Mouse (Mus musculus): ENCODE data around the gene Eid1.

The Eid1 gene

GRCm38 (mm10) chr2:125672957-125673631 is at the start of gene Eid1:
TSS of gene Eid1 (plus strand) at chr2:125673095.
- DNase-seq, result peak; percentile 88

DNA sequence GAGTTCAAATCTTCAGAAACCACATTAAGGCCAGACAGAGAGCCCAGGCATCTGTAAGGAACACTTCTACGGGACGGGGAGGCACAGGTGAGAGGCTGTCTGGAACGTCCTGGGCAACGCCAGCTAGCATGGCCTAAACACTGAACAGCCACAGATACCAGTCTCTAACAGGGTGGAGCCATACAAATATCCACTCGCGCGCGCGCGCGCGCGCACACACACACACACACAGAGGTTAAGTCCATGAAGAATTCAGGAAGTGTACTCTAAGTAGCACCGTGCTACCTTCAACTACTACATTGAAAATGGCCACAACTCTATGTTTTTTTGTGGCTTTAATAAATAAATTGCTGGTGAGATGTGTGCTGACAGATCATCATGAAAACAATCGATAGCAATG is 49.7 kb upstream of the Eid1 start:
- DNase-seq, result no peak

- DNase-seq, result no peak
Observed at GRCm38 (mm10) chr2:125624127-125624685, 48.7 kb upstream of the Eid1 start.

DNA sequence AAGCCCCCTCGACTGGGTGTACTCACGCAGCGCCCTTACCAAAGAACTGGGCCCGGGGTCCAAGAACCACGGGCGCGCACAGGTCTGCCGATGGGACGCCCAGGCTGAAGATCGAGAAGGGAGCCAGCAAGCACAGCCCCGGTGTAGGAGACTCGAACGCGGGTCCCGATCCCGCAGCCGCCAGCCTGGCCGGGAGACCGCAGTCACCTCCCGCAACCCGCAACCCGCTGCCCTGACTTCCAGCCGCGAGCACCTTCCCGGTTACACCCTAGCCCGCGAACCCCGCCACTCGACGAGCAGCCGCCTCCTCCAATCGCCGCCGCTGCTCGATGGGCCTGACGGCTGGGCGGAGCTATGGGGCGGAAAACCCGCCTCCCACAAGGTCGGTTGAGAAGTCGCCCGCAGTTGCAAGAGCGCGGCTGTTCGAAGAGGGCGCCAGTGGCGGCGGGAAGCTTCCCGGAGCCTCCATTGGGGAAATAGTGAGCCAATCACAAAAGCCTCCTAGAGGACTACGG is 48.0 kb upstream of the Eid1 start, which contains the start of gene Cep152:
Gene Cep152, minus strand, starts transcription at position 277 of the 515 bp plus-strand sequence.
- DNase-seq, result peak; percentile 97

DNA sequence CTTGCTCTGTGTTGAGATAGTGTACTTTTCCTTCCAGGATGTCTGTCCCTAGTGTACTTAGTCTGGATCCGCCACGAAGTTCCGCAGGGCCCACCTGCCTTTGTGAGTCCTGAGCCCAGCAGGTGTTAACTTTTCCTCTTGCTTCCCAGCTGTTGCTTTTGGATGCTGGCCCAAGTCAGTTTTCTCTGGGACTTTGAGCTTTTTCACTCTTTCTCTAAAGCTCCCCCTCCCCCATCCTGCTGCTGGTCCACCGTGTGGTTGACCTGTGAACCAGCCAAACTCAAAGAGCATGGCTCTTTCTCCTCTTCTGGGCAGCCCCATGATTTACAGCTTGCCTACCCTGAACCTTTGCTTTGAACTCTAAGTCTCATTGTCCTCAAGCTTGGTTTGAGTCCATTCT is 46.4 kb upstream of the Eid1 start:
- no peak for DNase-seq

DNA sequence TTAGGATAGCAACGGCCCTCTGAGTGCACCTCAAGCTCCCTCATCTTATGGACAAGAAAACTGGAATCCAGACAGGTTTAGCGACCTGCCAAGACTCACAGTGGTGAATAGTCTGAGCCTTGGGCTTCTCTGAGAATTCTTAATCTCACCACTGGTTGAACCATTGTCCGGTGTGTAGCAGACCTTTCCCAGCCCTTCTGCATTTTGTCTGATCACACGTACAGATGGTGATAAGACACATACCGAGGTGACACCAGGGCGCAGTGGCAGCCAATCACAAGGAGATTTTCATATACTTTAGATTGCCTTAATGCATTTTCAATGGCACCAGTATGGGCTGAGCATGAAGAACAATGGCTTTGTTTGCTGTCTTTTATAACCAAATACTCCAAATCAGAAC is 44.4 kb upstream of the Eid1 start:
- DNase-seq, result no peak

GRCm38 (mm10) chr2:125630010-125630409 is 42.9 kb upstream of the Eid1 start:
- no peak for DNase-seq

DNA sequence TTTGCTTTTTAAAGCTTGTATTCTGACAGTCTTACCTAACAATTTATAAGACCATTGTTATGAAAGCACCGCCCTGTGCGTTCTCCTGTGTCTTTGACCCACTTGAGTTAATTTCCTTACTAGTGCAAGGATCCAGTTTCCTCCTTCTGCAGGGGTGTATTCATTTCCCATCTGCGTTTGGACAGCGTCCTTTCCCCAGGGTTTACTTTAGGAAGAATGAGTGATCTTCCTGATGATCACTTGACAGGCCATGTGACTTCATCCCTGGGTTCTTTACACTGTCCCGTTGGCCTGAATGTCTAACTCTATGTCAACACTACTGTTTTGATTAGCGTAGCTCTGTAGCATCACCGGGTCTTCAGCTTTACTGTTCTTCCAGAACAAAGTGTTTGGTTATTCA is 35.6 kb upstream of the Eid1 start:
- no peak for DNase-seq

DNA sequence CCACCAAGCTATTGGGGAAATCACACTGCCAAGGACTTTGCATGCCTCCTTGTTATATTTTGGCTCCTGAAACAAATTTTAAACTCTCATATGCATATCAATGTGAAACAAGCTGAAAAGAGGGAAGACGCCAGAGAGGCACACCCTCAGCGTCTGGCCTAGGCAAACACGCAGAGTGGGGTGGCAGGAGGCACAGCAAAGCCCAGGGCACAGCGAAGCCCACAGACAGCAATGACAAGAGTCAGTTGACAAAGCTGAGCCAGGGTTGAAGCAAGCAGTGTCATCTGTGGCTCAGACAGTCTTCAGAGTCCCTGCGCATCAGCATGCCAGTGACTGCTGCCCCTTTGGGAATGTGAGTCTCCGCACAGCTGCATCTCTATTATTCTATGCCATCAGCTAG is 28.0 kb upstream of the Eid1 start:
- DNase-seq, result no peak

GRCm38 (mm10) chr2:125650038-125650437 is 22.9 kb upstream of the Eid1 start:
- no peak for DNase-seq

- DNase-seq, result no peak
Observed at GRCm38 (mm10) chr2:125650742-125651352, 22.0 kb upstream of the Eid1 start.

DNA sequence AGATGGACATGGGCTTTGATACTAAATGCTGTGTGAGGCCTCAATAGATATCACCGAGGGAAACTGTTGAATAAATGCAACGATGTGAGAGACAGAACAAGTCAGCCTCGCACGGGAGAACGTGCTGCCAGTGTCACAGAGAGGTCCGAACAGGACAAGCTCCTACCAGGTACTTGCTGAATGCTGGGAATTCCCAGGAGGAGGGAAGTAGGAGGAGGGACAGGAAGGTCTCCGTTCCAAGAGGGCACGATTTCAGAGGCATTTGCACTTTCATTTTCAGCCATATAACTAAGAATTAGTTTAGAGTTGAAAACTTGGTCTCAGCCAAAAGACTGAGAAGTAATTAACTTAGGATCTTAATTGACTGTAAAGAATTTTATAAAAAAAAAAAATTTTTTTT is 21.3 kb upstream of the Eid1 start:
- no peak for DNase-seq

DNA sequence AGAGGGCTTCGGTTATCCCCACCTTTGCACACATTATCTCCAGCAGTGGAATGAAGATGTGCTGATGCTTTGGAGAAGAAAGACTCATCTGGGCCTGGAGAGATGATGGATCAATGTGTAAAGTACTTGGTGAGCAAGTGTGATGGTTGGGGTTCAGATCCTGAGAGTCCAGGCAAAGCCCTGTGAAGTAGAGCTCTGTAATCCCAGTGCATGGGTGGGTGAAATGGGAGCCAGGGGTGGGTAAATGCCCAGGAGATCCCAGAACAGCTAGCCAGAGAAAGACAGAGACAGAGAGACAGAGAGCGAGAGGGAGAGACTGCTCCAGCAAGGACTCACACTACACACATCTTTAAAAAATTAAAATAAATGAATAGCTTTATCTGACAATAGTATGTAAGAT is 19.6 kb upstream of the Eid1 start:
- DNase-seq, result no peak

DNA sequence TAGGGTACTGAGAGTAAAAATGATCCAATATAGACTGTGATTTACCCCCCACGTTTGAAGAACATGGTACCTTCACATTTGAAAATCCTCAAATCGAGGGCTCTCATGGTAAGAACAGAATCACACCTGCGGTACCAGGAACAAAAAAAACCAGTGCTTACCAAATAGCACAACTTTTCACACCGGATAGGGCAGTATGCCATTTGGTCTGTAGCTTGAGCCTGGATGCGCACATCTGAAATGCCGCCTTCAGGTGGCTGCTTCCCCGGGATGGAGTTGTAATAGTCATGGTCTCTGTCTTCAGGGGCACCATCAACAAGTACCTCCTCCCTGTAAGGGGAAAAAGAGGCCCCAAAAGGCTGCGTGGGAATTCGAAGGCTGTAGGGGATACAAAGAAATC is 17.5 kb upstream of the Eid1 start:
- no peak for DNase-seq

DNA sequence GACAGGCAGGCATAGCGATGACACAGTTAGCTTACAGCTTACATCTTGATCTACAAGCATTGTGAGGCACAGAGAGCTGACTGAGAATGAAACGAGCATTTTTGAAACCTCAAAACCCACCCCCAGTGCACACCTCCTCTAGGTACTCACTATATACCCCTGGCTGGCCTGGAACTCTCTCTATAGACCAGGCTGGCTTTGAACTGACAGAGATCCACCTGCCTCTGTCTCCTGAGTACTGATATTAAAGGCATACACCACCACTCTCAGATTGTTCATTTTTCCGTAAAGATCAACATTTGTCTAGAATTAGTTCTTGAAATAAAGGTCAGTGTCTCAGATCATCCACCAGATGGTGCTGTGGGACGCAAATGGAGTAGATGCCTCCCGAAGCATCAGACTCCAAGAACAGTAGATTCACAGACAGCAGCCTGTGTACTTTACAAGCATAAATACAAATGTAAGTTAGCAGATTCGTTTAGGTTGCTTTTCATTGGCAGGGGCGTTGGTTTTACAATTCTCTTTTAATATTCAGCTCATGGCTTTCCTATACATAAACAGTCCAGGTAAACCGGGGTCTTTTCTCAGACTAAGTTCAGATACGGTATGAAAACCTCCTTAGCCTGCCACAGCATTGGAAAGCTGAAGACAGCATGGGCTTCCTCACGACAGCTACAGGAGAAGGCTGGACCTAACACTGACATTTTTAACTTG is 12.9 kb upstream of the Eid1 start:
- peak; percentile 81 for DNase-seq

DNA sequence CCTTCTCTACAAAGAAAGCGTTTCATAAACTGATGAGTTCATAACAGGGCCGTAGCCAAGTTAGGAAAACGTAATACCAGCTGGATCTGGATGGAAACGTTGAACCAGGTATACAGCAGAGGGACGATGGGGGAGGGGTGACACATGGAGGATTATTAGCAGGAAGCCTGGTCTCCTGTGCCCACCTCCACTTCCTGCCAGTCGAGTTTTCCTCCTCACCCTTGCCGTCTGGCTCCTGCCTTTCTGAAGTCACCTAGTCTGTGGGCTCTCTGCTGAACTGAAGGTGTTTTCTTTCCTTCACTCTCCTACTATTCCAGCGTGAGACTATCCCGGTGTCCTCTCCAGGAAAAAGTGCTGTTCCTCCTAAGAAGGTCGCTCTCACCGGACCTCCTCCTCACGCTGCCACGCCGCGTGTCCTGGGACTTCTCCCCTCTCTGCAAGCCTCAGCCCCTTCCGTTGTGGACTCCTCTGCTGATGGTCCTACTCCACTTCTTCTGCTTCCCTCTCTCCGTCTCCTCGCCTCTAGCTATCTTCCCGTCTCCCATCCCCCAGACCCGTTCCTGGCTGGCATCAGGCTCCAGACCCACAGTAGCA is 12.3 kb upstream of the Eid1 start:
- peak; percentile 61 for DNase-seq

- no peak for DNase-seq
Observed at GRCm38 (mm10) chr2:125661156-125661555, 11.7 kb upstream of the Eid1 start.

GRCm38 (mm10) chr2:125662517-125662916 is 10.4 kb upstream of the Eid1 start:
- DNase-seq, result no peak

DNA sequence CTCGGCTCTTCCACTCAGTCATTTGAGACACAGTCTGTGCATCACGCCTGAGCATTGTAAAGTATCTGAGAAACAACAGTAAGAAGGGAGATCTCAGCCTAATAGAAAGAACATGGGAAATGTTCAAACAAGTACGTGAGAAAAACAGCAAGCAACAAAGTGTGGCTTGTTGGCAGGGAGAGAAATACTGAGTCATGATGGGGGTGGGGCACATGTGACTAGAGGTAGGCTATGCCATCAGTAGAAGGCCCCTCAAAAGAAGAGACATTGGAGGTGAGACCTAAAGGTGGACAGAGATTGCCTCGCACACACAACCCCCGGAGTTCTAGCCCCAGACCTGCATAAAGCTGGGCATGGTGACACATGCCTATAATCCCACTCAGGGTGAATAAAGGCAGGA is 7.7 kb upstream of the Eid1 start:
- DNase-seq, result no peak

- no peak for DNase-seq
Observed at GRCm38 (mm10) chr2:125665909-125666308, 7.0 kb upstream of the Eid1 start.

- DNase-seq, result no peak
Observed at GRCm38 (mm10) chr2:125666668-125667067, 6.2 kb upstream of the Eid1 start.

GRCm38 (mm10) chr2:125667184-125667583 is 5.7 kb upstream of the Eid1 start:
- no peak for DNase-seq

DNA sequence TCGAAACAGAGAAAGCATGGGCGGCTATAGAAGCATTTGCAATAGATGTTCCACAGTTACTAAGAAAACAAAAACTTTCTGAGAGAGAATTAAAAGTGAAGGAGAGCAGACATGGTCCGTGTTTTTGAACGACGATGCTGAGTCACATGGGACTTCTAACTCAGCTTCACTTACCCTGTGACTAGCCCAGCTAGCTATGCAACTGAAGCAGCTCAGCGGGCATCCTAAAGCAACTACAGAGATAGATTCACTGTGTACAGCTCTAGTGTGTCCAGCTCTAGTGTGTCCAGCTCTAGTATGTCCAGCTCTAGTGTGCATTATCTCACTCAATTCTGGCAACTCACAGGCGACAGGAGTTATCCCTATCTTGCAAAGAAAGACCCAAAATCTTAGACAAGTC is 5.2 kb upstream of the Eid1 start:
- no peak for DNase-seq
